Mouse (Mus musculus): ENCODE measurements around the gene Tenm2. TPM values are rescaled to one million over a fixed set of nuclear protein-coding genes. Genes with fewer than 3 reads are reported as not detected.

The Tenm2 gene
- polyA plus RNA-seq, 1 experiment, result not detected

- no peak for TF ChIP-seq CTCF (IDR thresholded peaks at IDR 0.05; ENCODE audit: control insufficient read depth, insufficient read depth, low read length)
- TF ChIP-seq POLR2A (IDR thresholded peaks at IDR 0.05; ENCODE audit: borderline replicate concordance, control insufficient read depth, low read depth, low read length), result no peak
- H3K4me3 ChIP-seq (replicated peaks; ENCODE audit: control insufficient read depth, low read depth, low read length), result no peak overlapping the region
- 15% methylated on average over 7 of the region's 7 CpGs for WGBS
- H3K27ac ChIP-seq (ENCODE audit: control insufficient read depth, insufficient read depth, low read depth, low read length, poor library complexity), result no peak overlapping the region
- no peaks in the 10 kb centered on the region for H3K4me1 ChIP-seq (ENCODE audit: control insufficient read depth, insufficient read depth, low read length)
These were observed 901.5 kb downstream of the Tenm2 start for GRCm38 (mm10) chr11:36334100-36334735.

GRCm38 (mm10) chr11:36332222-36332621 lies 903.5 kb downstream of the Tenm2 start:
- no peaks in the 10 kb centered on the region for H3K4me1 ChIP-seq (ENCODE audit: control insufficient read depth, insufficient read depth, low read length)
- no peak overlapping the region for H3K27ac ChIP-seq (ENCODE audit: control insufficient read depth, insufficient read depth, low read depth, low read length, poor library complexity)
- no peak overlapping the region for H3K4me3 ChIP-seq (replicated peaks; ENCODE audit: control insufficient read depth, low read depth, low read length)
- 85% methylated on average over 12 of the region's 12 CpGs for WGBS
- TF ChIP-seq CTCF (IDR thresholded peaks at IDR 0.05; ENCODE audit: control insufficient read depth, insufficient read depth, low read length) (no peak), POLR2A (IDR thresholded peaks at IDR 0.05; ENCODE audit: borderline replicate concordance, control insufficient read depth, low read depth, low read length) (no peak)

- 82% methylated on average over 13 of the region's 13 CpGs for WGBS
- no peak overlapping the region for H3K27ac ChIP-seq (ENCODE audit: control insufficient read depth, insufficient read depth, low read depth, low read length, poor library complexity)
These were observed 904.2 kb downstream of the Tenm2 start for GRCm38 (mm10) chr11:36331408-36332178.

GRCm38 (mm10) chr11:36327243-36327642 lies 908.5 kb downstream of the Tenm2 start:
- TF ChIP-seq POLR2A (IDR thresholded peaks at IDR 0.05; ENCODE audit: borderline replicate concordance, control insufficient read depth, low read depth, low read length), result no peak
- no peak for TF ChIP-seq CTCF (IDR thresholded peaks at IDR 0.05; ENCODE audit: control insufficient read depth, insufficient read depth, low read length)
- Histone ChIP-seq H3K4me3 (replicated peaks; ENCODE audit: control insufficient read depth, low read depth, low read length) (no peak overlapping the region), H3K4me1 (ENCODE audit: control insufficient read depth, insufficient read depth, low read length) (no peaks in the 10 kb centered on the region), H3K27ac (ENCODE audit: control insufficient read depth, insufficient read depth, low read depth, low read length, poor library complexity) (no peak overlapping the region)
- WGBS, result 63% methylated on average over 5 of the region's 5 CpGs

More at GRCm38 (mm10) chr11:36331408-36332178, 904.2 kb downstream of the Tenm2 start:
- Histone ChIP-seq H3K4me3 (replicated peaks; ENCODE audit: control insufficient read depth, low read depth, low read length) (no peak overlapping the region), H3K4me1 (ENCODE audit: control insufficient read depth, insufficient read depth, low read length) (no peaks in the 10 kb centered on the region)
- TF ChIP-seq CTCF (IDR thresholded peaks at IDR 0.05; ENCODE audit: control insufficient read depth, insufficient read depth, low read length) (no peak), POLR2A (IDR thresholded peaks at IDR 0.05; ENCODE audit: borderline replicate concordance, control insufficient read depth, low read depth, low read length) (no peak)

GRCm38 (mm10) chr11:36309317-36309716 lies 926.4 kb downstream of the Tenm2 start:
- Histone ChIP-seq H3K27ac (ENCODE audit: control insufficient read depth, insufficient read depth, low read depth, low read length, poor library complexity) (no peak overlapping the region), H3K4me1 (ENCODE audit: control insufficient read depth, insufficient read depth, low read length) (no peaks in the 10 kb centered on the region), H3K4me3 (replicated peaks; ENCODE audit: control insufficient read depth, low read depth, low read length) (no peak overlapping the region)
- WGBS, result 51% methylated on average over 4 of the region's 4 CpGs
- TF ChIP-seq CTCF (IDR thresholded peaks at IDR 0.05; ENCODE audit: control insufficient read depth, insufficient read depth, low read length) (no peak), POLR2A (IDR thresholded peaks at IDR 0.05; ENCODE audit: borderline replicate concordance, control insufficient read depth, low read depth, low read length) (no peak)

- WGBS, result 81% methylated on average over 6 of the region's 6 CpGs
- TF ChIP-seq POLR2A (IDR thresholded peaks at IDR 0.05; ENCODE audit: borderline replicate concordance, control insufficient read depth, low read depth, low read length), result no peak
- TF ChIP-seq CTCF (IDR thresholded peaks at IDR 0.05; ENCODE audit: control insufficient read depth, insufficient read depth, low read length), result no peak
- no peak overlapping the region for H3K4me3 ChIP-seq (replicated peaks; ENCODE audit: control insufficient read depth, low read depth, low read length)
These were observed 928.5 kb downstream of the Tenm2 start for GRCm38 (mm10) chr11:36307276-36307675.

GRCm38 (mm10) chr11:36305348-36305950 lies 930.3 kb downstream of the Tenm2 start:
- WGBS, result 82% methylated on average over 10 of the region's 10 CpGs
- Histone ChIP-seq H3K27ac (ENCODE audit: control insufficient read depth, insufficient read depth, low read depth, low read length, poor library complexity) (no peak overlapping the region), H3K4me3 (replicated peaks; ENCODE audit: control insufficient read depth, low read depth, low read length) (no peak overlapping the region), H3K4me1 (ENCODE audit: control insufficient read depth, insufficient read depth, low read length) (no peaks in the 10 kb centered on the region)
- TF ChIP-seq CTCF (IDR thresholded peaks at IDR 0.05; ENCODE audit: control insufficient read depth, insufficient read depth, low read length) (no peak), POLR2A (IDR thresholded peaks at IDR 0.05; ENCODE audit: borderline replicate concordance, control insufficient read depth, low read depth, low read length) (no peak)

More at GRCm38 (mm10) chr11:36307276-36307675, 928.5 kb downstream of the Tenm2 start:
- H3K4me1 ChIP-seq (ENCODE audit: control insufficient read depth, insufficient read depth, low read length), result no peaks in the 10 kb centered on the region
- no peak overlapping the region for H3K27ac ChIP-seq (ENCODE audit: control insufficient read depth, insufficient read depth, low read depth, low read length, poor library complexity)

GRCm38 (mm10) chr11:36302913-36303371 lies 932.8 kb downstream of the Tenm2 start:
- 73% methylated on average over 2 of the region's 2 CpGs for whole genome bisulfite sequencing
- Histone ChIP-seq H3K4me3 (replicated peaks; ENCODE audit: control insufficient read depth, low read depth, low read length) (no peak overlapping the region), H3K27ac (ENCODE audit: control insufficient read depth, insufficient read depth, low read depth, low read length, poor library complexity) (no peak overlapping the region), H3K4me1 (ENCODE audit: control insufficient read depth, insufficient read depth, low read length) (no peaks in the 10 kb centered on the region)
- TF ChIP-seq CTCF (IDR thresholded peaks at IDR 0.05; ENCODE audit: control insufficient read depth, insufficient read depth, low read length), result no peak
- TF ChIP-seq POLR2A (IDR thresholded peaks at IDR 0.05; ENCODE audit: borderline replicate concordance, control insufficient read depth, low read depth, low read length), result no peak

All from bone marrow, adult 2 months (tissue).